Mouse (Mus musculus): ENCODE measurements around the gene Lst1. TPM values are rescaled to one million over a fixed set of nuclear protein-coding genes. Genes with fewer than 3 reads are reported as not detected.

The Lst1 gene
- polyA plus RNA-seq, 1 experiment from 2014 or later, result 9.5 TPM

DNA sequence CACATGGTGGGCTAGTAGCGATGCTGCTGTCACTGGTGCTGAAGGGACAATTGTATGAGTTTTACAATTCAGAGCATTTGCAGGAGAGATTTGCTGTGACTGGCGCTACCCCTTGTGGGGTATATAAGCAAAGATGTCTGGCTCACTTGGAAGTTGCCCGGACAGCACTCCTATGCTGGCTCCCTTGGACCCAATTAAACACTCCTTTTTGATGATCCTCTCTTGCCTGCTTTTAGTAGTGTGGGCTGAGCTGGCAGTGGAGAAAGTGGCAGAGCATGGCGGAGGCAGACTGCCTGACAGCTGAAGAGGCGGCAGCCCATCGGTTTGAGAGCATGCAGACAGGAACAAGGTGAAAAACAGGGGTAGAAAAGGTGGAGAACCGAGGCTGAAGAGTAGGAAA is 20.4 kb downstream of the Lst1 start:
- ATAC-seq (ENCODE audit: insufficient number of reproducible peaks, insufficient read depth, low FRiP score, low read depth), result no peak
- Histone ChIP-seq H3K4me2 (ENCODE audit: low read length) (no peak overlapping the region), H3K27ac (replicated peaks in 1 of 2; ENCODE audit: control insufficient read depth in 1 of 2, insufficient read depth in 1 of 2, low read depth in 2 of 2, low read length in 2 of 2) (no peak overlapping the region), H3K27me3 (ENCODE audit: control insufficient read depth, insufficient read depth, low read length) (no peaks in the 10 kb centered on the region), H3K36me3 (ENCODE audit: control insufficient read depth, insufficient read depth, low read length) (no peaks in the 10 kb centered on the region), H3K4me3 (ENCODE audit: control insufficient read depth in 1 of 2, insufficient read depth in 1 of 2, low read depth in 1 of 2, low read length in 2 of 2) (no peak overlapping the region), H3K9ac (ENCODE audit: low read length) (no peak overlapping the region), H3K9me3 (ENCODE audit: control insufficient read depth, low read length) (no peaks in the 10 kb centered on the region), H3K4me1 (ENCODE audit: control insufficient read depth in 2 of 2, insufficient read depth in 2 of 2, low read length in 2 of 2) (peaks cover 6 to 17% of the 10 kb centered on the region in 2 experiments)
- 79% methylated on average over 7 of the region's 7 CpGs for WGBS

DNA sequence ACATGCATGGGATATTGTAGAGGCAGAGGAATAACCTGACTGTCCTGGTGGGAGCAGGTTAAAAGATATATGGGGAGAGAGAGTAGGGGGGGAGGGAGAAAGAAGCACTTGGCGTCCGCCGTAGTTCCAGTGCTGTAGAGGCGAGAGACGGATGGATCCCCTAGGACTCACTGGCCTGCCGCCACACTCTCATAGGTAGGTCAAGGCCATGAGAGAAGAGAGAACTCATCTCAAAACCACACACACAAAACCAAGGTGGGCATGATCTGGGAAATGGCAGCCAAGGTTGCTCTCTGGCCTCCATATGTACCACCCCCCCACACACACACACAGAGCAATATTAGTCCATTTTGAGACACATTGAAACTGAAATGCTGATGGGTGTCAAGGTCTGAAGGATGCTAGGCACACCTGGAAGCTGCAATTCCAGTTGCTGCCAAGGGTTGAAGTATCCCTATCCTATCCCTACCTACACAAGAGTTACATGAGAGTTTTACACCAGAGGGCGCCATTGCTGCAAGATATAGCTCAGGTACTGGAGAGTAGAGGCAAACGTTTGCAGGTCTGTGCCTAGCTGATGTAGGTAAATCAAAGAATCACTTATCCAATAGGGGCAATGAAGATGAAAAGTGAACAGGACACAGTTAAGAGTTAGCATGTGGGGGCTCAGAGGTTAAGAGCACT is 21.7 kb downstream of the Lst1 start:
- H3K27ac ChIP-seq (replicated peaks in 1 of 2; ENCODE audit: control insufficient read depth in 1 of 2, insufficient read depth in 1 of 2, low read depth in 2 of 2, low read length in 2 of 2), result no peak overlapping the region; a peak in 1 of 4 replicates
- no peaks in the 10 kb centered on the region for H3K27me3 ChIP-seq (ENCODE audit: control insufficient read depth, insufficient read depth, low read length)
- 74% methylated on average over 8 of the region's 8 CpGs for WGBS
- no peak for ATAC-seq (ENCODE audit: insufficient number of reproducible peaks, insufficient read depth, low FRiP score, low read depth)
- H3K4me3 ChIP-seq (ENCODE audit: control insufficient read depth in 1 of 2, insufficient read depth in 1 of 2, low read depth in 1 of 2, low read length in 2 of 2), result no peak overlapping the region
- no peak overlapping the region for H3K9ac ChIP-seq (ENCODE audit: low read length)
- H3K36me3 ChIP-seq (ENCODE audit: control insufficient read depth, insufficient read depth, low read length), result peaks cover 8% of the 10 kb centered on the region
- H3K4me1 ChIP-seq (ENCODE audit: control insufficient read depth in 2 of 2, insufficient read depth in 2 of 2, low read length in 2 of 2), result peaks cover 10 to 30% of the 10 kb centered on the region in 2 experiments
- no peaks in the 10 kb centered on the region for H3K9me3 ChIP-seq (ENCODE audit: control insufficient read depth, low read length)
- peak overlapping the region; percentile 72; the same call in 1 of the 2 replicates for H3K4me2 ChIP-seq (ENCODE audit: low read length)

DNA sequence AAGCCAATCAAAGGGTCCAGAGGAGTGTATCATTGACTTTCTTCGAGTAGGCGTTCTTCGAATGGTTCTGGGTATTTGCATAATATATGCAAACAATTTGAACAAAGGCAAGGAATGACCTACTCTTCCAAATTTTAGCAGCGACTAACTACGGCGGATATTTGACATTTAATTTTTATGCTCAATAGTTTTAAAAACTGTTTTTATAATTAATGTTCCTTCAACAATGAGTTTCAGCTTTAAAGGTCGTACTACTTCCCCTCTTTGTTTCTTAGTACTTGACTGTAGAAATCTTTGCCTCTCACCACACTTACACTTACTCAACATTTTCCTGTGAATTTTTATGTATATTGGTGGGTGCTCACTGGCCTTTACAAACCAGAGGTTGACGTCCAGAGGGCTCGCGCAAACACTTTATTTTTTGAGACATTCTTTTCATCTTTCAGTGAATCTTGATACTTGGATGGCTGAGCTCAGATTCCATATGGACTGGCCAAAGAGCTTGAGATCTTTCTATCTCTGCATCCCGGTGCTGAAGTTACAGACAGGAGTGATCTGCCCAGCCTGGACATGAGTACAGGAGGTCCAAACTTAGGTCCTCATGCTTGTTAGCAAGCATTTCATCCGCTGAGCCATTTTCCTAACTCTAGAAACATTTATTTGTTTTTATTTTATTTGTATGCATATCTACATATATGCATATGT is 22.6 kb downstream of the Lst1 start:
- Histone ChIP-seq H3K4me1 (ENCODE audit: control insufficient read depth in 2 of 2, insufficient read depth in 2 of 2, low read length in 2 of 2) (peaks cover 10 to 31% of the 10 kb centered on the region in 2 experiments), H3K9ac (ENCODE audit: low read length) (peak overlapping the region; percentile 70), H3K4me2 (ENCODE audit: low read length) (peak overlapping the region; percentile 72), H3K36me3 (ENCODE audit: control insufficient read depth, insufficient read depth, low read length) (peaks cover 16% of the 10 kb centered on the region), H3K4me3 (ENCODE audit: control insufficient read depth in 1 of 2, insufficient read depth in 1 of 2, low read depth in 1 of 2, low read length in 2 of 2) (peak overlapping the region; percentile 81 to 100), H3K9me3 (ENCODE audit: control insufficient read depth, low read length) (no peaks in the 10 kb centered on the region), H3K27me3 (ENCODE audit: control insufficient read depth, insufficient read depth, low read length) (no peaks in the 10 kb centered on the region), H3K27ac (replicated peaks in 1 of 2; ENCODE audit: control insufficient read depth in 1 of 2, insufficient read depth in 1 of 2, low read depth in 2 of 2, low read length in 2 of 2) (peak overlapping the region; percentile 99 to 100)
- ATAC-seq (ENCODE audit: insufficient number of reproducible peaks, insufficient read depth, low FRiP score, low read depth), result no peak
- 24% methylated on average over 12 of the region's 12 CpGs for WGBS

DNA sequence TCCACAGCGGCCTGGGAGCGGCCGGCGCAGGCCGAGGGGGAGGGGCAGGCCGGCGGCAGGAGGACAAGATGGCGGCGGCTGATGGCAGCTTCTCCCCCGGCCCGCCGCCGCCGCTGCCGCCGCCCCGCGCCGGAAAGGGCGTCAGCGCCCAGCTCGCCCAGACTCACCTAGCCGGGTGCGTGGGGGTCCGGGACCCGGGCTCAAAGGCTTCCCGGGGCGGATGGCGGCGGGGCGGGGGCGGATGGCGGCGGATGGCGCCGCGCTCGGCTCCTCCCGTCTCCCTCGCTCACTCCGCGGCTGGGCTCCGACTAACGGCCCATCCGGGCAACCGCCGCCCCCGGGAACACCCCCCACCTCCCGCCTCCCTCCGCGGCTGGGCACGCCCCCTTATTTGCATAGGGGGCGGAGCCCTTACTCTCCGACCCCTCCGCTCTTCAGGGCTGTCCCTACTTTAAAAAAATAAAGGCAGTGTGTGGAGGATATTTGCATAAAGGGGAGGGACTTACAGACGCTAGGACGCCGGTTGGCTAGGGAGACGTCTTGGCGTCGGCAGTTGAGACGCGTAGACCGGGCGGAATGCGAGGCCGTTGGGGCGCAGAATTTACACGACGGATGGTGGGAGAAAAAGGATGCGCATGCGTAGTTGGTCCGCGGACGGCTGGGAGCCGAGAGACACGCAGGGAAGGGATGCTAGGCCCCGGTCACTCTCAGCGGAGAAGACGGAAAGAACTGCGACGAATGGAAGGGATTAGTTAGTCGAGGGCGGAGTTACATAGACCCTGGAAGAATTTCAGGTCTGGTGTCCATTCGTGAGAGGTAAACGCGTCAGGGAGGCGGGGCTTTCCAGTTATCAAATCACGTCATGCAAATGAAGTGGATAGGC is 23.4 kb downstream of the Lst1 start, which contains the start of gene Prrc2a:
TSS of gene Prrc2a (minus strand) at position 330 of the 883 bp plus-strand sequence.
- Histone ChIP-seq H3K27me3 (ENCODE audit: control insufficient read depth, insufficient read depth, low read length) (no peaks in the 10 kb centered on the region), H3K9me3 (ENCODE audit: control insufficient read depth, low read length) (no peaks in the 10 kb centered on the region), H3K36me3 (ENCODE audit: control insufficient read depth, insufficient read depth, low read length) (peaks cover 24% of the 10 kb centered on the region), H3K4me2 (ENCODE audit: low read length) (peak within 1 kb of the TSS; percentile 85), H3K4me1 (ENCODE audit: control insufficient read depth in 2 of 2, insufficient read depth in 2 of 2, low read length in 2 of 2) (peaks cover 10 to 31% of the 10 kb centered on the region in 2 experiments), H3K27ac (replicated peaks in 1 of 2; ENCODE audit: control insufficient read depth in 1 of 2, insufficient read depth in 1 of 2, low read depth in 2 of 2, low read length in 2 of 2) (peak within 1 kb of the TSS; percentile 99 to 100), H3K9ac (ENCODE audit: low read length) (peak within 1 kb of the TSS; percentile 100), H3K4me3 (ENCODE audit: control insufficient read depth in 1 of 2, insufficient read depth in 1 of 2, low read depth in 1 of 2, low read length in 2 of 2) (peak within 1 kb of the TSS; percentile 94 to 100)
- ATAC-seq (ENCODE audit: insufficient number of reproducible peaks, insufficient read depth, low FRiP score, low read depth), result peak; percentile 94
- under 1% methylated on average over 70 of the region's 89 CpGs for WGBS

DNA sequence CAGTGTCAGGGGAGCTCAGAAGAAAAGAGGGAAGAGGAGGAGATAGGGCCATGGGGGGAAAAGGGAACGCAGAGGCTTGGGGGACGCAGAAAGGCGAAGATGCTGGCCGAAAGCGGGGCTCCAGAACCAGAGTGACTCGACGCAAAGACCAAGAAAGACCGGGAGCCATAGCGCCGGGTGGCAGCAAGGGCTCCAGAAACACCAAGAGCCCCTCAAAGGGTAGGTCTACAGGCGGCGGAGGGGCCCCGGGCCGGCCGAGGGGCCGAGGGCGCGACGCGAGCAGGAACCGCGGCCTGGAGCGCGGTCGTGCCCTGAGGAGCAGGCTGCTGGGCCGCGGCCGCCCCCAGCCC is 24.0 kb downstream of the Lst1 start:
- H3K27me3 ChIP-seq (ENCODE audit: control insufficient read depth, insufficient read depth, low read length), result no peaks in the 10 kb centered on the region
- peak; percentile 0; the same call in 1 of the 2 replicates for ATAC-seq (ENCODE audit: insufficient number of reproducible peaks, insufficient read depth, low FRiP score, low read depth)
- peak overlapping the region; percentile 94 to 100 for H3K4me3 ChIP-seq (ENCODE audit: control insufficient read depth in 1 of 2, insufficient read depth in 1 of 2, low read depth in 1 of 2, low read length in 2 of 2)
- under 1% methylated on average over 25 of the region's 28 CpGs for WGBS
- peak overlapping the region; percentile 85 for H3K4me2 ChIP-seq (ENCODE audit: low read length)
- H3K9me3 ChIP-seq (ENCODE audit: control insufficient read depth, low read length), result no peaks in the 10 kb centered on the region
- H3K27ac ChIP-seq (replicated peaks in 1 of 2; ENCODE audit: control insufficient read depth in 1 of 2, insufficient read depth in 1 of 2, low read depth in 2 of 2, low read length in 2 of 2), result peak overlapping the region; percentile 86 to 99
- peaks cover 10 to 31% of the 10 kb centered on the region in 2 experiments for H3K4me1 ChIP-seq (ENCODE audit: control insufficient read depth in 2 of 2, insufficient read depth in 2 of 2, low read length in 2 of 2)
- peaks cover 31% of the 10 kb centered on the region for H3K36me3 ChIP-seq (ENCODE audit: control insufficient read depth, insufficient read depth, low read length)
- peak overlapping the region; percentile 100 for H3K9ac ChIP-seq (ENCODE audit: low read length)

DNA sequence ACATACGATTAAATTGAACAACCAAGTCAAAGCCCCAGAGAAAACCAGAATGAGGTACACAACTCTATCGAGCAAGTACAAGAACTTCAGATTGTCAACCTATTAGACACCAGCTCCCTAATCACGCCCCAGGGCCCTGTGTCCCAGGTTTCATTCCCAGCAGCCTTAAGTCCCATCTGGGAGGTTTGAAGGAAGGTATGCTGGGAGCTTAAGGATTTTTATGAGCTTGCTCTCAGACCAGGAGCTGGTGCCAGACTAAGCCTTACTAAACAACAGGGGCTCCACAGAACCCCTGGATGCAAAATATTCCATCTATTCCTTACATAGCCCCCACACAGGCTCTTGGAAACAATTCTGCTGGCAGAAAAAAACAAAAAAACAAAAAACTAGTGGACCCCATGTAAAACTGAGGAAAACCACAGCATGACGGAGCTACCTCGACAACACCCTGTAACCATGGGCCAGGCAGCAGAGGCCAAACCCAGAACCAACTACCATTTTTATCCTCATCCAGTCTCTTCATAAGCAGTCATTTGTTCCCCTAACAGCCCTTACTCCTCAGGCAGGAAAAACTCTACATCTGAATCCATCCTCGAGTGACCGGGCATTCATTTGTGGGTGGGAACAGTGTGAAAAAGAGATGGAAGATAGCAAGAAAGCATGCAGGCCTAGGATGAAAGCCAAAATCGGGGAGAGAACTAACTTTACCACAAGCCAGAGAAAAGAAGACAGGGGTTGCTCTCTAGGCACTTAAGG is 24.7 kb downstream of the Lst1 start:
- ATAC-seq (ENCODE audit: insufficient number of reproducible peaks, insufficient read depth, low FRiP score, low read depth), result no peak

More for the DNA sequence above, 24.7 kb downstream of the Lst1 start:
- Histone ChIP-seq H3K27ac (replicated peaks in 1 of 2; ENCODE audit: control insufficient read depth in 1 of 2, insufficient read depth in 1 of 2, low read depth in 2 of 2, low read length in 2 of 2) (peak overlapping the region; percentile 86 to 99), H3K4me1 (ENCODE audit: control insufficient read depth in 2 of 2, insufficient read depth in 2 of 2, low read length in 2 of 2) (peaks cover 10 to 31% of the 10 kb centered on the region in 2 experiments), H3K27me3 (ENCODE audit: control insufficient read depth, insufficient read depth, low read length) (no peaks in the 10 kb centered on the region), H3K36me3 (ENCODE audit: control insufficient read depth, insufficient read depth, low read length) (peaks cover 37% of the 10 kb centered on the region), H3K4me2 (ENCODE audit: low read length) (peak overlapping the region; percentile 85), H3K9ac (ENCODE audit: low read length) (peak overlapping the region; percentile 100), H3K9me3 (ENCODE audit: control insufficient read depth, low read length) (no peaks in the 10 kb centered on the region), H3K4me3 (ENCODE audit: control insufficient read depth in 1 of 2, insufficient read depth in 1 of 2, low read depth in 1 of 2, low read length in 2 of 2) (peak overlapping the region; percentile 94 to 100)
- WGBS, result 6% methylated on average over 8 of the region's 8 CpGs
